ENCODE assay signal across 9 mouse cellular contexts in the genomic region with DNA sequence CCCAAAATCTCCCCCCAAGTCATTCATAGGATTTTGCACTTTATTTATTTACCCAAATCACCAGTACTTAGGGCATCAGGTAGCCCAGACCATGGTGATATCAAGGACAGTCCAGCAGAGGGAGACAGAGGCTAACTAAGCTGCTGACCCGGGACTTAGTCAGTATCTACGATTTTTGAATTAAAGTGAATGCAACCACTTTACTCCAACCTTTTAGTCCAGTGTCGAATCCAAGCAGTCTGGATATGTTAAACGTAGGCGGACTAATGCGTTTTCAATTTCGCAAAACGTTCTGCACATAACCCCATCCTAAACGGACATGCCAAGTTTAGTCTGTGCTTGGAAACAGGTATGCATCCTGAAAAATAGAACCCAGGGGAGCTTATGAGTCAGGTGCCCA. TPM values are rescaled to one million over a fixed set of nuclear protein-coding genes. Genes with fewer than 3 reads are reported as not detected.
DNase-seq lines count a peak whose midpoint lies in the region; ATAC-seq and TF ChIP-seq lines count a peak whose summit lies in the region.
"Had no signal": no experiment of that assay in that cellular context is flagged by ENCODE, and none has a peak within 500 bp of the region (broad histone marks: within the 10 kb centered on the region; RNA-seq: fewer than 3 reads in every experiment).

No protein-coding gene starts in this region.

- no peak overlapping the region for H3K27ac ChIP-seq in heart, embryonic 16.5 days (ENCODE audit: low read length)
- H3K27ac ChIP-seq in kidney, postnatal 0 days, result no peak overlapping the region
- H3K27ac ChIP-seq: liver, embryonic 15.5 days had no signal

- peak; percentile 51 for DNase-seq in Muller cell, postnatal 12 days (ENCODE audit: inconsistent ontology term)
- peak; percentile 49 for DNase-seq in c-Kit-positive CD71-negative TER-119-negative erythroid progenitor cells, embryonic 14.5 days (ENCODE audit: low read depth)
- peak; percentile 62 for DNase-seq in fibroblast of lung, adult 2 months (ENCODE audit: low read depth)
- DNase-seq in kidney, postnatal 0 days (ENCODE audit: low spot score), result peak; percentile 91
- DNase-seq in lung, adult 2 months, result peak; percentile 40
- peak; percentile 51 for DNase-seq in ovary, postnatal 14 days (ENCODE audit: low spot score)
- DNase-seq in spleen, adult 12 weeks (ENCODE audit: low spot score), result no peak

- TF ChIP-seq POLR2A in lung, adult 2 months (IDR thresholded peaks at IDR 0.05; ENCODE audit: borderline replicate concordance, extremely low read depth, low read depth, low read length), result no peak

- 4% methylated on average over 9 of the region's 9 CpGs for WGBS in heart, embryonic 16.5 days
- 3% methylated on average over 9 of the region's 9 CpGs for WGBS in kidney, postnatal 0 days
- 1% methylated on average over 9 of the region's 9 CpGs for WGBS in lung, adult 2 months

- H3K36me3 ChIP-seq in heart, embryonic 16.5 days (ENCODE audit: control insufficient read depth, insufficient read depth), result no peaks in the 10 kb centered on the region
- no peaks in the 10 kb centered on the region for H3K36me3 ChIP-seq in kidney, postnatal 0 days (ENCODE audit: insufficient read depth, low read length)
- H3K36me3 ChIP-seq: liver, embryonic 15.5 days had no signal

- peaks cover 19% of the 10 kb centered on the region for H3K27me3 ChIP-seq in heart, embryonic 16.5 days (ENCODE audit: control insufficient read depth, insufficient read depth, low read length)
- peaks cover 11% of the 10 kb centered on the region for H3K27me3 ChIP-seq in kidney, postnatal 0 days (ENCODE audit: insufficient read depth, low read length)

- H3K9me3 ChIP-seq in heart, embryonic 16.5 days (replicated peaks; ENCODE audit: control insufficient read depth, low read length), result peaks cover 4% of the 10 kb centered on the region
- no peaks in the 10 kb centered on the region for H3K9me3 ChIP-seq in kidney, postnatal 0 days (replicated peaks; ENCODE audit: low read length)
- H3K9me3 ChIP-seq: liver, embryonic 15.5 days had no signal

- TF ChIP-seq CTCF in kidney, postnatal 0 days (IDR thresholded peaks at IDR 0.05; ENCODE audit: low read depth), result peak; percentile 88
- peak; percentile 62 for TF ChIP-seq CTCF in lung, adult 2 months (IDR thresholded peaks at IDR 0.05; ENCODE audit: insufficient read depth, low read length)

- peak overlapping the region; percentile 93 for H3K4me2 ChIP-seq in heart, embryonic 16.5 days (ENCODE audit: low read depth, low read length)
- peak overlapping the region; percentile 96 for H3K4me2 ChIP-seq in kidney, postnatal 0 days (ENCODE audit: low read length)

- peak overlapping the region; percentile 73 for H3K4me3 ChIP-seq in heart, embryonic 16.5 days (ENCODE audit: low read length)
- H3K4me3 ChIP-seq in kidney, postnatal 0 days (replicated peaks; ENCODE audit: low read depth, low read length), result peak overlapping the region; percentile 52; the same call in 1 of the 2 replicates
- H3K4me3 ChIP-seq in lung, adult 2 months (replicated peaks; ENCODE audit: extremely low read depth, low read depth, low read length), result no peak overlapping the region

- H3K9ac ChIP-seq in heart, embryonic 16.5 days (ENCODE audit: low read length), result no peak overlapping the region; the same call in 1 of the 2 replicates
- no peak overlapping the region for H3K9ac ChIP-seq in kidney, postnatal 0 days (ENCODE audit: low read depth, low read length)
- H3K9ac ChIP-seq: liver, embryonic 15.5 days had no signal

- ATAC-seq in heart, embryonic 16.5 days (replicated peaks; ENCODE audit: extremely low read depth, insufficient read depth, low FRiP score), result 0 out of 2 replicates have a peak, but pooled peaks have one; percentile 47
- ATAC-seq in kidney, postnatal 0 days (replicated peaks; ENCODE audit: low FRiP score, low read depth), result no peak; the same call in 1 of the 2 replicates

- peaks cover 7% of the 10 kb centered on the region for H3K4me1 ChIP-seq in heart, embryonic 16.5 days (ENCODE audit: control insufficient read depth, insufficient read depth, low read length)
- no peaks in the 10 kb centered on the region; the same call in 1 of the 2 replicates for H3K4me1 ChIP-seq in kidney, postnatal 0 days (replicated peaks; ENCODE audit: insufficient read depth, low read length)
- no peaks in the 10 kb centered on the region for H3K4me1 ChIP-seq in lung, adult 2 months (ENCODE audit: control insufficient read depth, insufficient read depth, low read length)
- H3K4me1 ChIP-seq: liver, embryonic 15.5 days had no signal

RNA-seq across cellular contexts. Expression of gene C2cd4b, which starts 0.6 kb away (rescaled TPM):
- 0.18 and 0.59 TPM in 2 replicates for polyA plus RNA-seq in heart, embryonic 16.5 days (2015; fragmentation: Nextera tagmentation; extraction: Ambion mirVana)
- polyA plus RNA-seq in kidney, postnatal 0 days (2015; fragmentation: Nextera tagmentation; extraction: Ambion mirVana), result 0.32 and 0.54 TPM in 2 replicates
- polyA plus RNA-seq in lung, adult 2 months (2012; rRNA removed), result 10.6 and 21.0 TPM in 2 replicates
- polyA plus RNA-seq: liver, embryonic 15.5 days had no signal
